Mouse (Mus musculus) layer of hippocampus, adult 2 months (tissue): ENCODE data around the gene Ciapin1. TPM values are rescaled to one million over a fixed set of nuclear protein-coding genes. Genes with fewer than 3 reads are reported as not detected.

Experiments
- DNase-seq, 2 experiments: peaks; one replicate each; pipeline ENCODE4 v3.0.0; 2022; ENCODE audit warnings: low spot score in 2 of 2
- H3K27ac ChIP-seq: fragments of 200-600 bp; 2 replicates; pipeline ENCODE4 v1.8.1; 2022
- H3K4me3 ChIP-seq: fragments of 200-600 bp; 2 replicates; pipeline ENCODE4 v1.8.1; 2022; ENCODE audit warnings: mild to moderate bottlenecking
- CTCF ChIP-seq: fragments of 200-600 bp; conservative IDR thresholded peaks from 2 replicates; pipeline ENCODE4 v1.8.1; 2022; ENCODE audit warnings: antibody characterized with exemption, mild to moderate bottlenecking, moderate library complexity
- total RNA-seq, 2 experiments: library from RNA; stranded (reverse); gene quantifications; 2 replicates each; pipeline ENCODE4 v1.2.3; 2021

Ciapin1 gene
- total RNA-seq, 2 experiments from 2014 or later: 60.9 to 67.2 TPM

GRCm38 (mm10) chr8:94778473-94778872 lies 59.7 kb downstream of the Ciapin1 start:
- Histone ChIP-seq H3K4me3 (no peak overlapping the region), H3K27ac (peak overlapping the region; percentile 32; the same call in 1 of the 2 replicates)
- TF ChIP-seq CTCF: no peak
- DNase-seq: no peak

- TF ChIP-seq CTCF: no peak
- H3K27ac ChIP-seq: peak overlapping the region; percentile 32; the same call in 1 of the 2 replicates
- no peak overlapping the region for H3K4me3 ChIP-seq
- DNase-seq: no peak
Observed at GRCm38 (mm10) chr8:94778036-94778435, 60.1 kb downstream of the Ciapin1 start.

GRCm38 (mm10) chr8:94776346-94776745 lies 61.8 kb downstream of the Ciapin1 start:
- H3K4me3 ChIP-seq: peak overlapping the region; percentile 9; the same call in 1 of the 2 replicates
- no peak for DNase-seq

DNA sequence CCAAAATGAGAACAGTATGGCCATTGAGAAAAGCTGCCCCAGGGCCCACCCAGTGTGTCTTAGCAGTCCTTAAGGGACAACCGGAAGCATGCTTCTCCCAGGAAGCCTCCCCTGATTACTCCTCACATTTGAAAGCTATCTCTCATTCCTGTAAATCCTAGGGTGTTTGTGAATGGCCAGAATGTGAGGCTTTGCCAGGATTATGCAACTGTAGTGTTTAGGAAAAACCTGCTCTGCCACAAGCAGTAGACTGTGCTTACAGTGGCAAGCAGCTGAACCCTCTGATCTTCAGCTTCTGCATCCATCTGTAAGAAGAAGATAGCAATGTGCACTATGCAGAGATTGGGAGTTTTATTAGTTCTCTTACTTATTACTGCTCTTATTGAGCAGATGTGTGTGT lies 63.6 kb downstream of the Ciapin1 start:
- no peak for TF ChIP-seq CTCF
- peak overlapping the region; percentile 99 for H3K27ac ChIP-seq
- no peak for DNase-seq
- peak overlapping the region; percentile 74 for H3K4me3 ChIP-seq

More at GRCm38 (mm10) chr8:94776346-94776745, 61.8 kb downstream of the Ciapin1 start:
- no peak for TF ChIP-seq CTCF
- H3K27ac ChIP-seq: no peak overlapping the region

GRCm38 (mm10) chr8:94773700-94774171 lies 64.4 kb downstream of the Ciapin1 start:
- peak overlapping the region; percentile 74 for H3K4me3 ChIP-seq
- peak; percentile 73 to 85 for DNase-seq
- peak overlapping the region; percentile 99 for H3K27ac ChIP-seq
- no peak for TF ChIP-seq CTCF

- peak overlapping the region; percentile 99 for H3K27ac ChIP-seq
- peak overlapping the region; percentile 74 for H3K4me3 ChIP-seq
- peak in 1 of 2 experiments; percentile 48 for DNase-seq
- TF ChIP-seq CTCF: no peak
Observed at GRCm38 (mm10) chr8:94773048-94773447, 65.1 kb downstream of the Ciapin1 start.

- TF ChIP-seq CTCF: no peak
- Histone ChIP-seq H3K4me3 (peak within 1 kb of the TSS; percentile 74), H3K27ac (peak within 1 kb of the TSS; percentile 99)
- peak; percentile 85 to 91 for DNase-seq
Observed at GRCm38 (mm10) chr8:94771941-94772670, 66.1 kb downstream of the Ciapin1 start, which contains the start of gene Cx3cl1. Gene Cx3cl1, plus strand, starts transcription at chr8:94772009.

DNA sequence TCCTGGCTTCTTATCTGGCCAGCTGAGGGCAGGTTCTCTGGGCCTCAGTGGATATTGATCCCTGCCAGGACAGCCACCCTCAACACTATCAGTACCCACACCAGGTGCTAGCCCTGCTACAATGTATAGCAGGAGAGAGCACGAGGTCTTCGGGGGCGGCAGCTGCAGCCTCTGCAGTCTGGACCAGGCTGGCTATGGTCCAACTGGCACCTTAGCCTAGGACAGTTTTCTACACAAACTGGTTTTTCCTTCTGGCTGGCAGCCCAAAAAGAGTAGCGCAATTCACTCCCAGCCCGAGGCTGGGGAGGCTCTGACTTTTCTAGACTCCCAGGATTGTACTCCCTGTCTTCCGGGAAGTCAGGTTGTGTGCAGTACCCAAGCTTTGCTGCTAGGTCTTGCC lies 67.2 kb downstream of the Ciapin1 start:
- H3K27ac ChIP-seq: peak overlapping the region; percentile 99; the same call in 1 of the 2 replicates
- H3K4me3 ChIP-seq: no peak overlapping the region

More for the DNA sequence above, 67.2 kb downstream of the Ciapin1 start:
- no peak for TF ChIP-seq CTCF
- no peak for DNase-seq

Other genes with a start within 250 kb of the Ciapin1 start
- 10 to 100 TPM; 25.8 to 26.1 TPM for gene Rspry1, start 236.4 kb downstream of the Ciapin1 start, total RNA-seq
- gene Fam192a, start 236.4 kb downstream of the Ciapin1 start, total RNA-seq: 10 to 100 TPM; 38.6 to 45.6 TPM
- 100 to 1,000 TPM; 145 to 147 TPM for gene Arl2bp, start 171.8 kb downstream of the Ciapin1 start, total RNA-seq
- 10 to 100 TPM; 37.5 to 39.8 TPM for gene Pllp, start 142.1 kb downstream of the Ciapin1 start, total RNA-seq
- gene Ccl22, start 92.8 kb downstream of the Ciapin1 start, total RNA-seq: under 1 TPM in 1 of 2 experiments, not detected in 1; 0.37 TPM
- 100 to 1,000 TPM; 396 to 397 TPM for gene Cx3cl1, start 66.3 kb downstream of the Ciapin1 start, total RNA-seq
- gene Ccl17, start 27.9 kb downstream of the Ciapin1 start, total RNA-seq: 1 to 10 TPM; 3.4 to 6.0 TPM
- gene Coq9, start within 50 bp of the Ciapin1 start, total RNA-seq: 10 to 100 TPM; 78.2 to 83.7 TPM
- 10 to 100 TPM; 69.1 to 71.4 TPM for gene Polr2c, start 19.1 kb upstream of the Ciapin1 start, total RNA-seq
- 10 to 100 TPM; 24.1 to 26.4 TPM for gene Dok4, start 38.0 kb upstream of the Ciapin1 start, total RNA-seq
- gene Ccdc102a, start 79.7 kb upstream of the Ciapin1 start, total RNA-seq: 1 to 10 TPM; 1.7 to 1.9 TPM
- not detected for gene Adgrg5, start 85.3 kb upstream of the Ciapin1 start, total RNA-seq
- 10 to 100 TPM; 89.7 to 90.5 TPM for gene Adgrg1, start 136.4 kb upstream of the Ciapin1 start, total RNA-seq
- gene Adgrg3, start 179.3 kb upstream of the Ciapin1 start, total RNA-seq: under 1 TPM; 0.18 to 0.34 TPM
- gene Drc7, start 216.7 kb upstream of the Ciapin1 start, total RNA-seq: 1 to 10 TPM; 1.0 to 2.2 TPM
- 10 to 100 TPM; 33.9 to 45.9 TPM for gene Katnb1, start 242.8 kb upstream of the Ciapin1 start, total RNA-seq